Mouse (Mus musculus): Measurements from ENCODE around the gene Tenm2. TPM values are rescaled to one million over a fixed set of nuclear protein-coding genes. Genes with fewer than 3 reads are reported as not detected.

The Tenm2 gene
- polyA plus RNA-seq, 1 experiment from 2014 or later: 6.7 TPM

DNA sequence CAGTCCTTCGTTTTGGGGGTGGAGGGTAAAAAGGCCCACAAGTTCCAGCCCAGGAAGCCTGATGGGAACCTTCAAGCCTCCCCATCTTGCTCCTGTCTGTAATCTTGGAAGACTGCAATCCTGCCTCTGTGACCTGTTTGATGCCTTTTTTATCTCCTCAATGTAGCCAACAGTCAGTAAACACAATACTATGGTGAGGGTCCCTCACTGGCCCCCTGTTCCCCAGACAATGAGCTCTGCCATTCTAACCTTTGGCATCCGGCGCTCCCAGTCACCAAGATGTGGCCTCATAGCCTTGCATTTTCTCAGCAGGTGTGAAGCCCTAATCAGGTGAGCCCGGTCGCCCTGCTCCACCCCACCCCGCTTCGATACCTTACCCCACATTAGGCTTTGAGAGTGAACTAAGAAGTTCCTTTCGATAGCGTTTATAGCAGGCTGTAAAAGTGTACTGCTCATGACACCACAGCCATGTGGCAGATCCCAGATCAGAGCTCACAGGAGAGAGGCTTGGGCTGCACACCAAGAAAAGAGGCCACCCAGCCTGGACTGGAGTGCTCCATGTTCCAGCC, 1271.7 kb downstream of the Tenm2 start:
- ATAC-seq (ENCODE audit: low FRiP score): no peak
- H3K27ac ChIP-seq (ENCODE audit: low read depth, low read length): no peak overlapping the region

DNA sequence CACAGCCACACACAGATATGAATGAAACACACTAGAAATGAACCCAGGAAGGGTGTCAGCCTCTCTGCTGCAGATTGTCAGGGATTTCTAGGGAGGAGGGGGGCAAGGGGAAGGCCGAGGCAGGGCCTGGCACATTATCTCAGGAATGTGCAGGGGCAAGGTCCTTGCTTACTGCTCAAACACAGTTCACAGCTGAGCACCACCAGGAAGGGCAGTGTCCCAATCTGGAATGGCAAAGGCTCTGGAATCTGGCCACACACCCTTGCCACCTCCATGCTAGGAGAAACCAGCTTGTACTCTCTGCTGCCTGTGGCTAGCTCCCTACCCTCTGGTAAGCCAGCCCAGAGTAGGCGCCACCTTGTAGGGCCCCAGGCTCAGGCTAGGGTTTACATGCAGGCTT, 1272.2 kb downstream of the Tenm2 start:
- Histone ChIP-seq H3K27ac (ENCODE audit: low read depth, low read length) (no peak overlapping the region), H3K4me3 (ENCODE audit: low read depth, low read length) (no peak overlapping the region), H3K4me2 (no peak overlapping the region), H3K9me3 (ENCODE audit: control insufficient read depth, low read length) (no peaks in the 10 kb centered on the region), H3K9ac (ENCODE audit: low read length) (no peak overlapping the region), H3K36me3 (ENCODE audit: control insufficient read depth, insufficient read depth, low read length) (no peaks in the 10 kb centered on the region), H3K4me1 (ENCODE audit: control insufficient read depth, insufficient read depth, low read length) (0 out of 2 replicates have a peak, but pooled peaks cover 2% of the 10 kb centered on the region), H3K27me3 (ENCODE audit: control insufficient read depth, insufficient read depth, low read length) (no peaks in the 10 kb centered on the region)
- ATAC-seq (ENCODE audit: low FRiP score) (no peak), DNase-seq (ENCODE audit: low spot score, missing footprints) (peak; percentile 66)
- WGBS: 53% methylated on average over 2 of the region's 2 CpGs

More for the DNA sequence above, 1271.7 kb downstream of the Tenm2 start:
- peak; percentile 64 for DNase-seq (ENCODE audit: low spot score, missing footprints)
- no peaks in the 10 kb centered on the region for H3K27me3 ChIP-seq (ENCODE audit: control insufficient read depth, insufficient read depth, low read length)
- H3K9me3 ChIP-seq (ENCODE audit: control insufficient read depth, low read length): no peaks in the 10 kb centered on the region
- H3K9ac ChIP-seq (ENCODE audit: low read length): no peak overlapping the region
- no peak overlapping the region for H3K4me2 ChIP-seq
- 87% methylated on average over 9 of the region's 9 CpGs for WGBS
- 0 out of 2 replicates have a peak, but pooled peaks cover 2% of the 10 kb centered on the region for H3K4me1 ChIP-seq (ENCODE audit: control insufficient read depth, insufficient read depth, low read length)
- no peak overlapping the region for H3K4me3 ChIP-seq (ENCODE audit: low read depth, low read length)
- H3K36me3 ChIP-seq (ENCODE audit: control insufficient read depth, insufficient read depth, low read length): no peaks in the 10 kb centered on the region

DNA sequence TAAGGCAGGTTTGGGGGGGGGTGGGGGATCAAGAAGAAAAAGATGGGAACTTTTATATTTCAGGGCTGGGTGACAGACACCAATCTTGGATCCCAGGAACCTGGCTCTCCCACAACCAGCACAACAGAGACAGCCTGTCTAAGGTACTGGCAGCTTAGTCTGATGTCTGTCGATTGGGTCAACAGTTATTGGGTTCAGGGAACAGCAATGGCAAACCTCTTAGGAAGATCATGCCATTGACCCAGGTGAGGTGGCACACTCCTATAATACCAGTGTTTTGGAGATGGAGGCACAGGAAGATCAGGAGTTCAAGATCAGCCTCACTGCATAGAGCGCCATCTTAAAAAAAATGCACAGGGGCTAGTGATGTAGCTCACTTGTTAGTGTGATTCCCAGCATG, 1273.3 kb downstream of the Tenm2 start:
- H3K27ac ChIP-seq (ENCODE audit: low read depth, low read length): no peak overlapping the region
- H3K4me1 ChIP-seq (ENCODE audit: control insufficient read depth, insufficient read depth, low read length): 0 out of 2 replicates have a peak, but pooled peaks cover 2% of the 10 kb centered on the region
- H3K4me2 ChIP-seq: no peak overlapping the region
- H3K36me3 ChIP-seq (ENCODE audit: control insufficient read depth, insufficient read depth, low read length): no peaks in the 10 kb centered on the region
- no peak overlapping the region for H3K9ac ChIP-seq (ENCODE audit: low read length)
- DNase-seq (ENCODE audit: low spot score, missing footprints): no peak
- no peak overlapping the region for H3K4me3 ChIP-seq (ENCODE audit: low read depth, low read length)
- WGBS: 93% methylated on average over 2 of the region's 2 CpGs
- no peaks in the 10 kb centered on the region for H3K9me3 ChIP-seq (ENCODE audit: control insufficient read depth, low read length)
- no peaks in the 10 kb centered on the region for H3K27me3 ChIP-seq (ENCODE audit: control insufficient read depth, insufficient read depth, low read length)
- ATAC-seq (ENCODE audit: low FRiP score): no peak

DNA sequence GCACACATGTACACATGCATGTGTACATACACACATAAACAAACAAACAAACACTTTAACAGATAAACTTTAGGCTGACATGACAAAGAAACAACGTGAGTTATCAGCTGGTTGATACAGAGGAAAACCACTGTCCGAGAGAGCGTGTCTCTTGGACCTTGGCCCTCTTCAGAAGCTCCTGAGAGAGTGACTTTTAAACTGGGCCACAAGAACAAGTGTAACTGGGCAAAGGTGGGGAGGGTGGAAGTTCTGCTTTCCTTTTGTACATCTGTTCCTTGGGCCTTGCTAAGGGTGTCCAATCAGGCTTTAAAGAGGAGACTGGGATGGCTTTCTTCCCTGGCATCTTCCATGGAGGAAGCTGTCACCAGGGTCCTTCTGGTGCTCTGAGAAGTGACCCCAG, 1276.5 kb downstream of the Tenm2 start:
- no peak overlapping the region for H3K4me3 ChIP-seq (ENCODE audit: low read depth, low read length)
- no peak for ATAC-seq (ENCODE audit: low FRiP score)

More for the DNA sequence above, 1276.5 kb downstream of the Tenm2 start:
- no peaks in the 10 kb centered on the region for H3K36me3 ChIP-seq (ENCODE audit: control insufficient read depth, insufficient read depth, low read length)
- 0 out of 2 replicates have a peak, but pooled peaks cover 1% of the 10 kb centered on the region for H3K4me1 ChIP-seq (ENCODE audit: control insufficient read depth, insufficient read depth, low read length)
- no peak overlapping the region for H3K9ac ChIP-seq (ENCODE audit: low read length)
- 93% methylated on average over 3 of the region's 3 CpGs for WGBS
- H3K27me3 ChIP-seq (ENCODE audit: control insufficient read depth, insufficient read depth, low read length): no peaks in the 10 kb centered on the region
- no peak overlapping the region for H3K4me2 ChIP-seq
- peak; percentile 45 for DNase-seq (ENCODE audit: low spot score, missing footprints)
- H3K9me3 ChIP-seq (ENCODE audit: control insufficient read depth, low read length): no peaks in the 10 kb centered on the region
- H3K27ac ChIP-seq (ENCODE audit: low read depth, low read length): no peak overlapping the region

Measured in midbrain, embryonic 11.5 days (tissue).